ENCODE assay signal across 7 mouse cellular contexts in genomic region chr8:105474680-105475079, GRCm38 (mm10). TPM values are rescaled to one million over a fixed set of nuclear protein-coding genes. Genes with fewer than 3 reads are reported as not detected.
DNase-seq lines count a peak whose midpoint lies in the region; ATAC-seq and TF ChIP-seq lines count a peak whose summit lies in the region.

No protein-coding gene starts in this region.

- WGBS in lung, embryonic 14.5 days: 31% methylated on average over 5 of the region's 5 CpGs
- WGBS in lung, adult 2 months: 12% methylated on average over 5 of the region's 5 CpGs
- 26% methylated on average over 5 of the region's 5 CpGs for WGBS in forebrain, postnatal 0 days
- 42% methylated on average over 5 of the region's 5 CpGs for WGBS in limb, embryonic 14.5 days
- WGBS in small intestine, adult 2 months: 12% methylated on average over 5 of the region's 5 CpGs

- H3K9me3 ChIP-seq in lung, embryonic 14.5 days (ENCODE audit: low read depth, low read length): no peaks in the 10 kb centered on the region
- H3K9me3 ChIP-seq in forebrain, postnatal 0 days (ENCODE audit: low read length): no peaks in the 10 kb centered on the region
- no peaks in the 10 kb centered on the region for H3K9me3 ChIP-seq in limb, embryonic 14.5 days (ENCODE audit: control insufficient read depth, low read length)

- no peak for DNase-seq in lung, embryonic 14.5 days
- DNase-seq in lung, adult 2 months: no peak
- no peak for DNase-seq in forebrain, postnatal 0 days
- DNase-seq in limb, embryonic 14.5 days (ENCODE audit: low spot score): no peak
- no peak for DNase-seq in urinary bladder, adult 2 months (ENCODE audit: low spot score)
- DNase-seq in cerebellum, postnatal 14 days: no peak

- no peak overlapping the region for H3K4me3 ChIP-seq in lung, embryonic 14.5 days (ENCODE audit: low read depth, low read length)
- H3K4me3 ChIP-seq in lung, adult 2 months (replicated peaks; ENCODE audit: extremely low read depth, low read depth, low read length): no peak overlapping the region
- no peak overlapping the region for H3K4me3 ChIP-seq in forebrain, postnatal 0 days (ENCODE audit: low read depth, low read length)
- H3K4me3 ChIP-seq in limb, embryonic 14.5 days (replicated peaks; ENCODE audit: low read length): no peak overlapping the region
- peak overlapping the region; percentile 1; the same call in 1 of the 2 replicates for H3K4me3 ChIP-seq in small intestine, adult 2 months (ENCODE audit: low read depth, low read length)

- peak overlapping the region; percentile 9; the same call in 1 of the 2 replicates for H3K9ac ChIP-seq in lung, embryonic 14.5 days
- peak overlapping the region; percentile 18 for H3K9ac ChIP-seq in forebrain, postnatal 0 days
- H3K9ac ChIP-seq in limb, embryonic 14.5 days (ENCODE audit: low read depth, low read length, severe bottlenecking): no peak overlapping the region

- H3K4me1 ChIP-seq in lung, embryonic 14.5 days (ENCODE audit: insufficient read depth): peaks cover 23% of the 10 kb centered on the region
- peaks cover 26% of the 10 kb centered on the region for H3K4me1 ChIP-seq in lung, adult 2 months (ENCODE audit: control insufficient read depth, insufficient read depth, low read length)
- peaks cover 16% of the 10 kb centered on the region for H3K4me1 ChIP-seq in forebrain, postnatal 0 days (ENCODE audit: insufficient read depth)
- H3K4me1 ChIP-seq in limb, embryonic 14.5 days (ENCODE audit: control insufficient read depth, insufficient read depth, low read length): peaks cover 26% of the 10 kb centered on the region
- peaks cover 30% of the 10 kb centered on the region for H3K4me1 ChIP-seq in small intestine, adult 2 months (ENCODE audit: control insufficient read depth, insufficient read depth, insufficient read length, low read length)

- H3K4me2 ChIP-seq in lung, embryonic 14.5 days: peak overlapping the region; percentile 11; the same call in 1 of the 2 replicates
- H3K4me2 ChIP-seq in forebrain, postnatal 0 days (ENCODE audit: low read depth): peak overlapping the region; percentile 27; the same call in 1 of the 2 replicates
- no peak overlapping the region for H3K4me2 ChIP-seq in limb, embryonic 14.5 days (replicated peaks; ENCODE audit: low read depth, low read length, severe bottlenecking)

- H3K27me3 ChIP-seq in lung, embryonic 14.5 days (ENCODE audit: insufficient read depth, low read length): 0 out of 2 replicates have a peak, but pooled peaks cover 6% of the 10 kb centered on the region
- no peaks in the 10 kb centered on the region for H3K27me3 ChIP-seq in forebrain, postnatal 0 days (ENCODE audit: insufficient read depth, low read length)
- H3K27me3 ChIP-seq in limb, embryonic 14.5 days (ENCODE audit: control insufficient read depth, insufficient read depth, low read length): peaks cover 11% of the 10 kb centered on the region
- no peaks in the 10 kb centered on the region for H3K27me3 ChIP-seq in small intestine, adult 2 months (ENCODE audit: control insufficient read depth, insufficient read depth, low read length)

- peak overlapping the region; percentile 38 for H3K27ac ChIP-seq in lung, embryonic 14.5 days (ENCODE audit: low read depth)
- peak overlapping the region; percentile 29; the same call in 1 of the 2 replicates for H3K27ac ChIP-seq in forebrain, postnatal 0 days (ENCODE audit: low read depth, low read length)
- 0 out of 2 replicates have a peak overlapping the region, but pooled peaks have one; percentile 8 for H3K27ac ChIP-seq in limb, embryonic 14.5 days (replicated peaks; ENCODE audit: low read depth, low read length)
- H3K27ac ChIP-seq in small intestine, adult 2 months (ENCODE audit: insufficient read depth, low read depth, low read length): peak overlapping the region; percentile 46

- no peak for ATAC-seq in lung, embryonic 14.5 days (ENCODE audit: insufficient read depth)
- no peak for ATAC-seq in forebrain, postnatal 0 days
- ATAC-seq in limb, embryonic 14.5 days (ENCODE audit: low FRiP score, low read depth): no peak

- TF ChIP-seq CTCF in lung, embryonic 14.5 days (IDR thresholded peaks at IDR 0.05; ENCODE audit: low read depth): no peak
- TF ChIP-seq CTCF in lung, adult 2 months (IDR thresholded peaks at IDR 0.05; ENCODE audit: insufficient read depth, low read length): no peak
- no peak for TF ChIP-seq CTCF in forebrain, postnatal 0 days (IDR thresholded peaks at IDR 0.05; ENCODE audit: low read depth)
- no peak for TF ChIP-seq CTCF in small intestine, adult 2 months (IDR thresholded peaks at IDR 0.05; ENCODE audit: extremely low read depth, insufficient read length, insufficient replicate concordance, low read depth, low read length)

- TF ChIP-seq POLR2A in lung, adult 2 months (IDR thresholded peaks at IDR 0.05; ENCODE audit: borderline replicate concordance, extremely low read depth, low read depth, low read length): no peak
- no peak for TF ChIP-seq POLR2A in limb, embryonic 14.5 days (IDR thresholded peaks at IDR 0.05; ENCODE audit: borderline replicate concordance, extremely low read depth, insufficient read depth, insufficient read length)
- TF ChIP-seq POLR2A in small intestine, adult 2 months (IDR thresholded peaks at IDR 0.05; ENCODE audit: low read depth, low read length): no peak

- H3K36me3 ChIP-seq in lung, embryonic 14.5 days (ENCODE audit: insufficient read depth): peaks cover 37% of the 10 kb centered on the region
- peaks cover 9% of the 10 kb centered on the region for H3K36me3 ChIP-seq in forebrain, postnatal 0 days (ENCODE audit: insufficient read depth)
- peaks cover 48% of the 10 kb centered on the region for H3K36me3 ChIP-seq in limb, embryonic 14.5 days (ENCODE audit: control insufficient read depth, insufficient read depth, low read length)
- no peaks in the 10 kb centered on the region for H3K36me3 ChIP-seq in small intestine, adult 2 months (ENCODE audit: control insufficient read depth, insufficient read depth, low read length)

RNA-seq across cellular contexts. Expression of gene Tppp3, which starts 3.4 kb away (rescaled TPM):
- 41.1 and 42.3 TPM in 2 replicates for polyA plus RNA-seq in lung, embryonic 14.5 days (2014; fragmentation: Nextera tagmentation; extraction: Ambion mirVana)
- polyA plus RNA-seq in lung, adult 2 months (2012; rRNA removed): 785 and 816 TPM in 2 replicates
- 66.6 and 80.6 TPM in 2 replicates for total RNA-seq in forebrain, postnatal 0 days (2014; rRNA removed)
- polyA plus RNA-seq in forebrain, postnatal 0 days (2015; fragmentation: Nextera tagmentation; extraction: Ambion mirVana): 74.6 and 106 TPM in 2 replicates
- 107 and 130 TPM in 2 replicates for polyA plus RNA-seq in limb, embryonic 14.5 days (2012; rRNA removed)
- 123 and 164 TPM in 2 replicates for polyA plus RNA-seq in limb, embryonic 14.5 days (2014; fragmentation: Nextera tagmentation; extraction: Ambion mirVana)
- polyA plus RNA-seq in small intestine, adult 2 months (2012; rRNA removed): 36.9 and 60.5 TPM in 2 replicates
- 84.1 and 93.7 TPM in 2 replicates for polyA plus RNA-seq in urinary bladder, adult 2 months (2012; rRNA removed)

RNA-seq across cellular contexts. Expression of gene Zdhhc1, which starts 22.0 kb away (rescaled TPM):
- polyA plus RNA-seq in lung, embryonic 14.5 days (2014; fragmentation: Nextera tagmentation; extraction: Ambion mirVana): 40.0 and 41.9 TPM in 2 replicates
- polyA plus RNA-seq in lung, adult 2 months (2012; rRNA removed): 130 and 133 TPM in 2 replicates
- 22.9 and 30.4 TPM in 2 replicates for total RNA-seq in forebrain, postnatal 0 days (2014; rRNA removed)
- polyA plus RNA-seq in forebrain, postnatal 0 days (2015; fragmentation: Nextera tagmentation; extraction: Ambion mirVana): 16.2 and 22.7 TPM in 2 replicates
- polyA plus RNA-seq in limb, embryonic 14.5 days (2012; rRNA removed): 72.3 and 90.2 TPM in 2 replicates
- 36.8 and 42.9 TPM in 2 replicates for polyA plus RNA-seq in limb, embryonic 14.5 days (2014; fragmentation: Nextera tagmentation; extraction: Ambion mirVana)
- 14.8 and 15.2 TPM in 2 replicates for polyA plus RNA-seq in small intestine, adult 2 months (2012; rRNA removed)
- 56.7 and 64.7 TPM in 2 replicates for polyA plus RNA-seq in urinary bladder, adult 2 months (2012; rRNA removed)

RNA-seq across cellular contexts. Expression of gene Hsd11b2, which starts 43.9 kb away (rescaled TPM):
- polyA plus RNA-seq in lung, embryonic 14.5 days (2014; fragmentation: Nextera tagmentation; extraction: Ambion mirVana): 4.8 and 5.9 TPM in 2 replicates
- polyA plus RNA-seq in lung, adult 2 months (2012; rRNA removed): 2.1 and 4.8 TPM in 2 replicates
- 0.38 and 0.52 TPM in 2 replicates for total RNA-seq in forebrain, postnatal 0 days (2014; rRNA removed)
- polyA plus RNA-seq in forebrain, postnatal 0 days (2015; fragmentation: Nextera tagmentation; extraction: Ambion mirVana): 1.3 and 2.6 TPM in 2 replicates
- 3.3 and 6.4 TPM in 2 replicates for polyA plus RNA-seq in limb, embryonic 14.5 days (2012; rRNA removed)
- 1.7 and 2.2 TPM in 2 replicates for polyA plus RNA-seq in limb, embryonic 14.5 days (2014; fragmentation: Nextera tagmentation; extraction: Ambion mirVana)
- polyA plus RNA-seq in small intestine, adult 2 months (2012; rRNA removed): 5.0 and 12.2 TPM in 2 replicates
- 0.49 and 0.52 TPM in 2 replicates for polyA plus RNA-seq in urinary bladder, adult 2 months (2012; rRNA removed)
